Mouse (Mus musculus) heart, postnatal 25 days (tissue): ENCODE data around the gene Ndufb4. TPM values are rescaled to one million over a fixed set of nuclear protein-coding genes. Genes with fewer than 3 reads are reported as not detected.
A peak's percentile ranks its signal among the peaks of the same experiment; 100 is the strongest.
"Not testable (repeated sequence)": the region's sequence is repeated elsewhere in the genome, so short reads cannot be mapped to it uniquely, and the experiment has no call there.

Experiments
- DNase-seq: peaks from one replicate; pipeline ENCODE4 v3.0.0; 2022; ENCODE audit warnings: low spot score
- intact Hi-C: fragments of 180-260 bp; cut with DNase I; formaldehyde crosslinking; loops from one replicate; pipeline ENCODE4 v1.15.1; 2025
- total RNA-seq, 2 experiments: library from RNA; stranded (reverse); gene quantifications; 2 replicates each; pipeline ENCODE4 v1.2.3; 2021

Gene Ndufb4
- total RNA-seq, result 100 to 1,000 TPM; 168 to 170 TPM

DNA sequence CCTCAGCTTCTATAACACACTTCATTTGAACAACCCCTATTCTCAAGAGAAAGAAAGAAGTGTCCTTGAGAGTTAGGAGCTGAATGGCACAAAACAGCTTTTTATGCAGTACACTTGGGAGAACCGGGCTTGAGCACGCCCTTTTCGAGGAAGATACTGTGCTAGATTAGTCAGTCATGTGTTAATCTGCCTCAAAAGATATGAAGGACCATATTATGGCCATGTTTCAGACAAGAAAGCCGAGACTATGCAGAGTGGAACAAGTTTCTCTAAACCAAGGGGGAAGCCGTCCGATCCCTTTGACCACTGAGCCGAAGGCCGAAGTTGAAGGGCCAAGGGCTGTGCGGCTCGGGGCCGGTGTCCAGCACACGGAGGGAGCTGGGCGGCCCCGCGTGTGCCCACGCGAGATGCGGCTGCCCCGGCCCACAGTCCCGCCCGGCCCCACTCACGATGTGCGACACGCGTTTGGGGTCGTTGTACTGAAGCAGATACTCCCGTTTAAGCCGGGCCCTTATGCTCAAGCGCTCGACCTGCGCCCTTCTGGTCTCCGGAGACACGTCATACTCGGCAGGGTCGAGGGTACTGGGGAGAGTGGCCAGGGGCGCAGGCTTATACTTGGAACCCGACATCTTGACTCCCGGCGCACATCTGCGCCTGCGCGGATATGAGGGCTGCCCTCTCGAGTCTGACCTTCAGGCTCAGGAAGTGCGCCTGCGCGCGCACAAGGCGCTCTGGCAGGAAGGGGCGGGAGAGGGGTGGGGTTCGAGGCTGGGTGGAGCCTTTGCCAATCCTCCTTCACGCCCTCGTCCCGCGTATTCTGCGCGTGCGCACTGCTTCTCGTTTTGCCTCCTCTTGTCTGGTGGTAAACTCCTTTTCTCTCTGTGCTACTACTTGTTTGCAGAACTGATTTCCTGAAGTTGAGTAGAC lies at the start of gene Ndufb4:
Gene Ndufb4 (minus strand): TSS at position 723 of the 927 bp plus-strand sequence.
- DNase-seq, result peak; percentile 90
- intact Hi-C loops, result loop anchor here (2.0 to 5.0 kb wide), 2 partner anchors 29 to 112 kb away; no protein-coding TSS in a partner anchor

DNA sequence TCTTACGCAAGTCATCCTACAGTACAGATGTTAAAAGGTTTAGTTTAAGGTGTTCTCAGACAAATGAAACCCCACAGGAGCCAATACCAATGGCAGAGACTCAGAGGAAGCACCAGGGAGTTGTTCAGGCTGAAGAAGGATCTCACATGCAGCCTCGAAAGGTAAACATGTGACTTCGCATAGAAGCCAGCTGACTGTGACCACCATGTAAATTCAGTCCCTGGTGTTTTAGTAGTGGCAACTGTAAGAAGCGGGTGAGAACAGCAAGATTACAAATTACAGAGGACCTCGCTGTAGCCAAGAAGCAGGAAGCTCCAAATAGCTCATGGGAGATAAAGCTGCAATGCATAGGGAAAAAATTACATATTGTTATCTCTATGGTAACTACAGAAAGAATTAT lies 49.6 kb upstream of the Ndufb4 start:
- intact Hi-C loops, result no loop called here
- no peak for DNase-seq

DNA sequence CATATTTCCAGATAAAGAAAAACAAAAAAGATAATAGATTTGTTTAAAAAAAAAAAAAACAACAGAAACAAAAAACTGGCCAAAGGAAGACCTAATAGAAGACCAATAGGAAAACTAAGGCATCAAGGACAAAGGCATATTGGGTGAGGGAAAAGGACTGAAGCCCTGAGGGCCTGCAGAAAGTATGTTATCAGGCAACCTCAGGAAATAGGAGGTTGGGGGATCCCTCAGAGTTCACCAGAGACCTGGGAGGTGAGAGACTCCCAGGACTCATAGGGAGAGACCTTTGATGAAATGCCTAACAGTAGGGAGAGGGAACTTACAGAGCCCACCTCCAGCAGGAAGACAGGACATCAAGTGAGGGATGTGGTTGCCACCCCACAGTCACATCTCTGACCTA lies 45.8 kb upstream of the Ndufb4 start:
- DNase-seq, intact Hi-C loops: not testable (repeated sequence)

DNA sequence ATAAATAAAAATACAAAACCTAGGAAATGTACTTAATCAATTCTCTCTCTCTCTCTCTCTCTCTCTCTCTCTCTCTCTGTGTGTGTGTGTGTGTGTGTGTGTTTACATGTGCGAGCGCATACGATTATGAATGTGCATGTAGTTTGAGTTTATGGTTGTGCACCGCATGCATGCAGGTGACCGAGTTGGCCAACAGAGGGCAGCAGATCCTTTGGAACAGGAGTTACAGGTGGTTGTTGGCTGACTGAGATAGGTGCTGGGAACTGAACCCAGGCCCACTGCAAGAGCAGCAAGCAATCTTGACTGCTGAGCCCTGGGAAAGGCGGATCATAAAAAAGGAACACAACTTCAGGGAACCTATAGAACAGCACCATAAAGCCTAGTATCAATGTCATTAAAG lies 44.5 kb upstream of the Ndufb4 start:
- intact Hi-C loops, result no loop called here
- no peak for DNase-seq

DNA sequence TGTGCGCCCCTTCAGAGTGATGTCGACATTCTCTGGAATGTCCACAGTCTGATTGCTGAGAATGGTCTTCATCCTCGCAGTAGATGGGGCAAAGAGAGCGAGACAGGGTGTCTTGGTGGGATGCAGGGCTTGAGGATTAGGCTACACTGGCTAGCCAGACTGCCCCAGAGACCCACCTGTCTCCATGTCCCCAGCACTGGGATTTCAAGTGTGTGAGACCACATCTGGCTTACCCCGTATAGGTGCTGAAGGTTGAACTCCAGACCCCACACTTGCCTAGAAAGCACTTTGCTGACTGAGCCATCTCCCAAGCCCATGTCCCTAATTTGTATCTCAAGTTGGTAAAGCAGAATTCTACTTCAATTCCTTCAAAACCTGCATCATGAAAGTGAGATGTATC lies 43.0 kb upstream of the Ndufb4 start:
- intact Hi-C loops, result no loop called here
- no peak for DNase-seq

DNA sequence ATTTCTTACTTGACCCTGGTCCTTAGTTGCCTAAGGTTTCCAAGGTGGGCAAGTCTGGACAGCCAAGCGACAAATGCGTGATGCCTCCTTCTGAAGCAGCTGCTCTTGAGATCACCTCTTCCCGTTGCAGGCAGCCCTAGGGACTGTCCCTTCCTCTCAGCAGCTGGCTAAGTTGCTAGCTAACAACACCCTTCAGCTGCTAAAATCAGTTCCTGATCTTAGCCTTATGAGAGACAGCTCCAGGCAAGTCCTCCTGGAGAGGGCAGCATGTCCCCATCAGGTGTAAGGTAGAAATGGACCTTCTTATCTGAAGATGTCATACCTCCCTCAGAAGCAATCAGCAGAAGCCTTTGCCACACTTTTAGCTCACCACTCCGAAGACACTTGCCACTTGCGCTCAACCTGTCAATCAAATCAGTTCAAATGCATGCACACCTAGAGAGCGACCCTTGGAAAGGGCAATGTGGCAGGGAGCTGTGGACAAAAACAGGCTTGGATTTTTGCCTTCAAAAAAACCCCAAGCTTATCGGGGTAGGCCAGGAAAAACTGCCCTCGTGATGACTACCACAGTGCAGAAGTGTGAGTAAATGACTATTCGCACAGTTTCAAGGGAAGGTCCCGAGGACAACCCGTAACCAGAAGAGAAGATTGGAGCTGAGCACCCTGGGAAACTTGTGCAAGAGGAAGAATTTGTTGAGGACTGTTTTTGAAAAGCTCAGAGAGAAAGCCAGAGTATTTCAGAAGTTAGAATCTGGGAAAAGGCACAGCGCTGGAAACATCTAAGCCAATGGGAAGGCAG lies 36.9 kb upstream of the Ndufb4 start:
- DNase-seq, result no peak
- intact Hi-C loops, result no loop called here

DNA sequence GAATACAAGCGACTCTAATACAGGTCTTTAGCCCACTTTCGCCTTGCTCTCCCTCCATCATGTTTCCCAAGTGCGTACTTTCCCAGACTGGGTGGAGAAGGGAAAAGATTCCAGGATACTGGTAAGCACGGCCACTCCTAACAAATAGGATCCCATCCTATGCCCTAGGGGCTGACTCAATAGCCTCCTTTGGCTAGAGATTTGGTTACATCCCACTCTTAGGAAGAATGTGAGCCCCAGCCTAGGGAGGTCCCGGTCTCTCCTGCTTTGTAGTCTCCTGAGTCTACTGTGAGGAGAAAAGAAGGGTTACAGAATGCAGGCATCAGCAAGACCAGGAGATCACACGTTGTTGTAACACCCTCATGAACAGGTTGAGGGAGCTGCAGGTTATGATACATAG lies 36.2 kb upstream of the Ndufb4 start:
- DNase-seq, result no peak
- intact Hi-C loops, result no loop called here

DNA sequence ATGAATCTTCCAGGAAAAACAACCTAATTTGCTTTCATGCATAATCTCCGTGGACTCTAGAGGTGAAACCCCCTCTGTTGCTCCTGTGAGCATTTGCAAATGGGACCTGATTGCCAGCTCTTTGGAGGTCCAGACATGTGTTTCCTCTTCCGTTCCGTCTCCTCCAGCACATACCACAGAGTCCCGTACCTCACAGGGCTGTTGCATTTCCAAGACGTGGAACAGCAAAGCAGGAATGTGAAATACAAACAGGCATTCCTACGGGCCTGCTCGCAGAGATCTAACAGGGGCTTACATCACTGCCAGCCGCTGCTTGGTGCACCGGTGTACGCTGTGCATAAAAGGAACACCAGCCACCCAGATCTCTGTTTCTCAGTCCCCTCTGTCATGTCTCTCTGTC lies 35.7 kb upstream of the Ndufb4 start:
- no peak for DNase-seq
- intact Hi-C loops, result loop anchor here (5.0 kb wide), 2 partner anchors 62 to 507 kb away; no protein-coding TSS in a partner anchor

DNA sequence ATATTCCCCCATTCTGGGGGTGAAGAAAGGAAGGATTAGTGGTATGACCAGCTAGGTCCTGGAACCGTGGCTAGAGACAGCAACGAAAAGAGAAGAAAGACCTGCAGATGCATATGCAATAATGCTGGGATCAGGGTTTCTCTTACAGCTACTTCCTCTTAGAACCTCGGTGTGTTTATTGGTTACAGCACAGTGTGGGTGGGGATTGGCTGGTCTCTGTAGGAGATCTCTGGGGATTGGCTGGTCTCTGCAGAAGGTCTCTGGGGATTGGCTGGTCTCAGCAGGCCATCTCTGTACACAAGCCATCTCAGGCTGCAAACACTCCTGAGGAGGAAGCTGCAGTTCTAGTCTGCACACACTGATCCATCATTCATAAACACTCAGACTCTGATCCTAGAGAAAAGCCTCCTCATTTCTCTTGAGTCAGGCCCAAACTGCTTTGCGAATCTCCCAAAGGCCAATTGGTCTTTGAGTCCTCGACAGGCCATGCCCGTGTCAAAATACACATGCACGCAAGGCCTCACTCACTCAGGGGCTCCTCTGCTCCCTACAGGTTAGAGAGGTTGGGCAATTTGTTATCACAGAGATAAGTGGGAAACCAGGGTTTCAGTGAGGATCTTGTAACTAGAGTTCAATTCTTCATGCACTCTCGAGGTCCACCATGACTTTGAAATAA lies 35.1 kb upstream of the Ndufb4 start:
- DNase-seq, result no peak

DNA sequence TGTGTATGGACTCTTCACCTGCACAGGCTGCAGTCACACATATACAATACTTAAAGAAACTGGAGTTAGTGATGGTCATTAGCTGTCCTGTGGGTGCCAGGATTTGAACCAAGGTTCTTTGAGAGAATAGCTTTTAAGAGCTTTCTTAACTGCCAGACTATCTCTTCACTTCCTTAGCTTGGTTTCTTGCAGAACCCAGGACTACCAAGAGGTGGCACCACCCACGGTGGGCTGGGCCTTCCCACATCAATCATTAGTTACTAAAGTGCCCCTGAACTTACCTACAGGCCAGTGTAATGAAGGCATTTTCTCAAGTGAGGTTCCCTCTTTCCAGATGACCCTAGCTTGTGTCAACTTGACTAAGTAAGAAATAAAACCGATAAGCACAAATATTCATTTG lies 33.9 kb upstream of the Ndufb4 start:
- intact Hi-C loops, result loop anchor here (5.0 kb wide), 2 partner anchors 64 to 509 kb away; no protein-coding TSS in a partner anchor
- DNase-seq, result no peak

More for the DNA sequence above, 35.1 kb upstream of the Ndufb4 start:
- intact Hi-C loops, result loop anchor here (5.0 kb wide), 2 partner anchors 63 to 508 kb away; no protein-coding TSS in a partner anchor

DNA sequence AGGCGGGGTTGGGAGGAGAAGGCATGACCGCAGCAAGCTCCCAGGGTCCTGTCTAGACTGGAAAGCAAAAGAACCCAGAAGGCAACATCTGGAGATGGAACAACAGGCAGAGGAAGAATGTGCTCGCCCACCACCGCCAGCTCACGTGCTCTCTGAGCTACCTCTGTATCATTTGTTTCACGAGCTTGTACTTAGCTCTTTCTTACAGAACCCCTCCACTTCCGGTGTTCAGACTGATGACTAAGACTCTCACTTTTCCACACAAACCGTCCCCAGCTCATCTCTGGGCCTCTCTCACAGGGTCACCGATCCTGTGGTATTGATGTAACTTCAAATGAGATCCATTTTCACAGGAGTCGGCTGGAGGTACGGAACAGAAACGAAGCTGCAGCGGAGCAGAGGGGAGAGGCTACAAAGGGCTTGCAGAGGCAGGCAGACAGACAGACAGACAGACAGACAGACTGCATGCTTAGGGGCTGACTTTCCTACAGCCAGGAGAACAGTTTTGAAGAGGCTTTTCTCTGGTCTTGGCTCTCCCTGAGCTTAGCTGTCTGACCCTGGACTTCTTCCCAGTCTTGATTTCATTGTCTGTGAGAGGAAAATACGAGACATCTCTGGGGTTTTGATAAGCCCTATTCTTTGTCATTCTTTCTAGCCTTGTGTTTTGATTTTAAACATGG lies 33.2 kb upstream of the Ndufb4 start:
- intact Hi-C loops, result loop anchor here (2.0 to 5.0 kb wide), 3 partner anchors 65 to 510 kb away; no protein-coding TSS in a partner anchor
- no peak for DNase-seq

DNA sequence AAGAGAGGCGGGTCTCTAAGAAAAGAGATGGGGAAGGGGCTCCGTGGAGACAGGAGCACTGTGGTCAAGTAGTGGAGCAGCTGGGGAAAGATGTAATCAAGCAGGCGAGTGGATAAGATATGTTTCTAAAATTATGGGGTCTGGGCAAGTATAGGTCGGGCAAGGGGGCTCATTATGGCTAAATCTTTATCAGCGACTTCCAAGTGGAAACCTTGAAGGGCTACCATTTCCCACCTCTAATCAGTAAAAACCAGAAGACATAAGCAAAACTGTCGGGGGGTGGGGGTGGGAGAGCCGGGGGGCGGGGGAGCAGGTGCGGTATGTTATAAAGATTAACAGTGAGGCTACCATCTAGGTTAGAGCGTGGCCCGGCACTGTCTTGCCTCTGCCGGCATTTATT lies 32.6 kb upstream of the Ndufb4 start:
- DNase-seq, result no peak
- intact Hi-C loops, result loop anchor here (2.0 to 5.0 kb wide), 3 partner anchors 65 to 510 kb away; no protein-coding TSS in a partner anchor

DNA sequence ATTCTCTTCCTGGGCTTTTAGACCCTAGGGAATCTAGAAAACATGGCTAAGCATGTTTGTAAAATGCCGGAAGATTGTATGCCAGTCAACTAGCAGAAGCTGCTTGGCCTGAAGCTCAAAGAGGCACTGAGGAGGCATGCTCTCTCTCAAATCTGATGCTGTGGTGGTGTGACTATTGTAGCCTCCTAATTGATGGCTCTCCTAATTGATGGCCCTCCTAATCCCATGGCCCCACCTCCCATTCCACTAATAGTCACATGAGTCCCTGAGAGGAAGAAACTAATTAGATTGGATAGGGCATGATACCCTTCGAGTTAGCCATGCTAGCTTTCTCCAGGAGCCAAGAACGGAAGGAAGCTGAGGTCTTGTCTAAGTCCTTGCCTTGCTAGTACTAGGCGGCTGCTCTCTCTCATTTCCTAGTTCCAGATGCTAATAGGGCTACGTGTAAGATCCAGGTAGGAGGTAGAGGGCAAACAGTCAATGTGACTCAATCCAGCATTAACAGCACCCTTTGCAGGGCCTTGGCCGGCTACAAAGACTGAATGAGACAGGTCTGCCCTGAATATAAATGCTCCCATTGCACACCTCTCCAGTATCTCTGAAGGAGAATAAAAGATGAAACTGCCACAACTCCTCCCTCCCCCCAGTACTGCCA lies 31.8 kb upstream of the Ndufb4 start:
- DNase-seq, result no peak
- intact Hi-C loops, result loop anchor here (2.0 to 5.0 kb wide), 5 partner anchors 66 to 511 kb away; no protein-coding TSS in a partner anchor

DNA sequence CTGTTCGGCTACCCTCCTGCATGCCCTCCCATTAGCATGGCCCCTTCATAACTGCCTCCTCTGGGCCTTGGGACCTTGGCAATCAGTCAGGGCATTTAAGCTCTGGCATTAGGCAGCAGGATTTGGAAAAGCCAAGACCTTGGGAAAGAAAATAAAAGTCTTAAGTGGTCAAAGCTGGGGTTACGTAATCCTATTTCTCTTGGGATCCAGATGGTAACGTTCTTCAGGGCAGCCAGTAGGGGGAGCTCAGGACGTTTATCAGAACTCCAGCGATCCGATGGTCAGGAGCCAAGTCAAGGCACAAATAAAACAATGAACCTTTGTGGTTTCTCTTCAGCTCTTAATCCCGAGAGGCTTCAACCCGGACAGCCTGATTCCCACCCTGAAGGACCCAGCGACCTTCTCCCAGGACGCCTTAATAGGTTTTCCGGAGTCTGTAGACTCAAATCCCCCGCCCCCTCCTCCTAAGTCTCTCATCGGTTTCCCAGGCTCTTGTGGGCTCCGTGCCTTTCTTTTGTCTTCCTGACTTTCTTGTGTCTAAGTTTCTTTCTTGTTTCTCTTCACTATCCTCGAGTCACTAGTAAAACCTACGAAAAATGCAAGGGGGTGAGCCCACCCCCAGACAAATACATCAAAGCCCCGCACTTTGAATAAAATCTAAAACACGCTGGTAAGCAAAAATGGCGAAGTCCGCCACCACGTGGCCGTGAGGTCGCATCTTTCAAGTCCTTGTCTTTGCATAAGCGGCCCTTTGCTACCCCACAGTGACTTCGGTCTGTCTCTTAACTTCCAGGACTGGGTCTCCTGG lies 30.6 kb upstream of the Ndufb4 start:
- DNase-seq, result peak; percentile 76
- intact Hi-C loops, result loop anchor here (2.0 to 5.0 kb wide), 4 partner anchors 67 to 512 kb away; no protein-coding TSS in a partner anchor

DNA sequence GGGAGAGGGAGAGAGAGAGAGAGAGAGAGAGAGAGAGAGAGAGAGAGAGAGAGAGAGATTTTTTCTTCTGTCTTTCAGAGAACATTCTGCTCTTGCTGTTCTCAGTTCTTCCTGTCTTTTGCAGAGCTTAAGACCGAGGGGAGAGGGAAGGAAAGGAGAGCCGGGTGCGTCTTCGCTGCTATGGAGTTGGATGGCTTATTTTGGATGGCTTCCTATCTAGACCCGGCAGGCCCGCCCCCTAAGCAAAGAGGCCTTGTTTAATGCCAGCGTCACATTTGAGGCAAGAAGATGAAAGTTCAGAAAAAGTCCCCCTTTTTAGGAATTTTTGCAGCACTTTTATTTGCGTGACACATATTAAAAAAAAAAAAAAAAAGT lies 30.0 kb upstream of the Ndufb4 start:
- intact Hi-C loops, result loop anchor here (2.0 kb wide), 2 partner anchors 129 to 391 kb away; no protein-coding TSS in a partner anchor
- peak; percentile 40 for DNase-seq

DNA sequence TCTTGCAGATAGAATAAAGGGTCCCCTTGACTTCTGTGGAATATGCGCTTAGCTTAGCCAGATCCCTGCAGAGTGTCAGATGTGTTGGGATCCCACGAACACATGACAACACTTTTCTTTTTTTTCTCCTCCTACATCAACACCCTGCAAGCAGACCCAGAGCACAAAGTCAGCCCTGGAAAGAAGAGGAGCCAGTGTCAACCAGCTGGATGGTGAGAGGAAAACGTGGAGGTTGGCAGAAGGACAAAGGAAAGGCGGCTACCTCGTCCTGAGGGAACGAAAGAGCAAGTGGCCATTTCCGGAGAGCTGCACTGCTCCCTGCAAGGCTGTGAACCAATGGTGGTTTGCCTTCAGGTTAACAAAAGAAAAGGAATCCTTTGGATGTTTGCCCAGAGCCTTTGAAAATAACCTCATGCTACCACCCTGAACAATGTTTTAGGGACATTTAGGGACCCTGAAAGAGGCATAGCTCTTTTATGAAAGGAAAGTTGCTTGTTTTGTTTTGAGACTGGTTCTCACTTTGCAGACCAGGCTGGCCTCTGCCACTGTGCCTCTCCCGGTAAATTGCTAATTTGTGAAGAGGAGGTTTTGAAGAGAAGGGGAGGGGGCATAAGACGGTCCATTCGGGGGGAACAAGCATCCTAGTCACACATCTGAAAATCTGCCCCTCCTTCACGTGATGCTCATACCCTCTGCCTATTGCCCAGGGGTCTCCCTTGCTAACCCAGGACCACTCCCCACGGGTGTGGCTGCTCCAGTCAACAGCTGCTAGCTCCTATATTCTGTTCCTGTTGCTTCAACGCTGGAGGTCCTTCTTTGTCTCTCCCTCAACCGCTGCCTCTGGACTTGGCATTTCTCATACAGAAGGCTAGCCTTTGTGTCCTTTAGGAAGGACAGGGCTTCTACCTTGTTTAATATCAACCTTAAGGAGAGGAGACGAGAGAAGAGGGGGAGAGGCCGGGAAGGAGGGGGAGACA lies 29.2 kb upstream of the Ndufb4 start:
- no peak for DNase-seq
- intact Hi-C loops, result loop anchor here (2.0 kb wide), 5 partner anchors 29 to 575 kb away; partner anchors contain the start of gene Ndufb4
